Mouse (Mus musculus): Measurements from ENCODE around the gene Spata2l. TPM values are rescaled to one million over a fixed set of nuclear protein-coding genes. Genes with fewer than 3 reads are reported as not detected.
"Not testable (repeated sequence)": the region's sequence is repeated elsewhere in the genome, so short reads cannot be mapped to it uniquely, and the experiment has no call there.

Gene Spata2l
- polyA plus RNA-seq, 1 experiment from 2014 or later, result 7.0 TPM

GRCm38 (mm10) chr8:123215430-123215829 lies 20.6 kb downstream of the Spata2l start:
- Histone ChIP-seq H3K4me2 (ENCODE audit: low read depth, low read length) (no peak overlapping the region), H3K4me1 (ENCODE audit: control insufficient read depth, insufficient read depth, low read length) (peaks cover 14% of the 10 kb centered on the region), H3K27ac (ENCODE audit: low read depth, low read length) (no peak overlapping the region), H3K9ac (replicated peaks; ENCODE audit: low read depth, low read length) (no peak overlapping the region), H3K9me3 (ENCODE audit: control insufficient read depth, low read length) (no peaks in the 10 kb centered on the region), H3K27me3 (ENCODE audit: control insufficient read depth, insufficient read depth, low read length) (no peaks in the 10 kb centered on the region), H3K4me3 (ENCODE audit: low read depth, low read length) (no peak overlapping the region), H3K36me3 (ENCODE audit: control insufficient read depth, insufficient read depth, low read length) (no peaks in the 10 kb centered on the region)
- 84% methylated on average over 3 of the region's 3 CpGs for WGBS
- ATAC-seq (ENCODE audit: low read depth), result no peak

DNA sequence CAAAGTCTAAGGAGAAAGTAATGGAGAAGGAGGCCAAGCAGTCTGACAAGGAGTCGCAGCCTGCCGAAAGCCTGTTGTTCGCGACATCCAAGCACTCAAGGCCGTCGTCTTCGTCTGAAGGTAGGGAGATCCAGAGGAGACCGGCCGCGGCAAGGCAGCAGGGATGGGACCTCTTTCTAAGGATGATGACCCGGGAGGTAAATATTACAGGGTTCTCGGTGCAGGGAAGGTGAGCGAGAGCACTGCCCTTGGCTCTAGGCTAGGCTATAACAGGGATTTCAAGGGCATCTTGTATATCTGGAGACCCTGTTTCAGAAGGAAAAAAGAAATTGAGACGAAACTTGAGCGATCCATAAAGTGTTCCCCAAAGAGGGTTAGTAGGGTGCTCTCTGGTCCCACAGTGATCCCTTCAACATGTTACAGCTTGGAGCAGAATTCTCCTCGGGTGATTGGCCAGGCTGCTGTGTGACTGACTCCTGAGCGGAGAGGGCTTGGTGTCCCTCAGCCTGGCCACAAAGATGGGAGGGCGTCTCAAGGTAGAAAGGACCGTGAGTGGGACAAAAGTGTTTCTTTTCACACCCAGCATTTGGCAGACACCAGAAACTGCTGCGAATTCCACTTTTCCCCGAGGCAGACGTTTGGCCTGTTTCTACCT lies 22.8 kb downstream of the Spata2l start:
- H3K9me3 ChIP-seq (ENCODE audit: control insufficient read depth, low read length), result no peaks in the 10 kb centered on the region
- H3K27me3 ChIP-seq (ENCODE audit: control insufficient read depth, insufficient read depth, low read length), result no peaks in the 10 kb centered on the region
- H3K27ac ChIP-seq (ENCODE audit: low read depth, low read length), result peak overlapping the region; percentile 4; the same call in 1 of the 2 replicates
- H3K36me3 ChIP-seq (ENCODE audit: control insufficient read depth, insufficient read depth, low read length), result peaks cover 18% of the 10 kb centered on the region
- H3K4me1 ChIP-seq (ENCODE audit: control insufficient read depth, insufficient read depth, low read length), result peaks cover 14% of the 10 kb centered on the region
- WGBS, result 19% methylated on average over 22 of the region's 22 CpGs
- peak; percentile 29 for ATAC-seq (ENCODE audit: low read depth)
- H3K4me3 ChIP-seq (ENCODE audit: low read depth, low read length), result peak overlapping the region; percentile 92
- H3K9ac ChIP-seq (replicated peaks; ENCODE audit: low read depth, low read length), result peak overlapping the region; percentile 97
- H3K4me2 ChIP-seq (ENCODE audit: low read depth, low read length), result peak overlapping the region; percentile 71

DNA sequence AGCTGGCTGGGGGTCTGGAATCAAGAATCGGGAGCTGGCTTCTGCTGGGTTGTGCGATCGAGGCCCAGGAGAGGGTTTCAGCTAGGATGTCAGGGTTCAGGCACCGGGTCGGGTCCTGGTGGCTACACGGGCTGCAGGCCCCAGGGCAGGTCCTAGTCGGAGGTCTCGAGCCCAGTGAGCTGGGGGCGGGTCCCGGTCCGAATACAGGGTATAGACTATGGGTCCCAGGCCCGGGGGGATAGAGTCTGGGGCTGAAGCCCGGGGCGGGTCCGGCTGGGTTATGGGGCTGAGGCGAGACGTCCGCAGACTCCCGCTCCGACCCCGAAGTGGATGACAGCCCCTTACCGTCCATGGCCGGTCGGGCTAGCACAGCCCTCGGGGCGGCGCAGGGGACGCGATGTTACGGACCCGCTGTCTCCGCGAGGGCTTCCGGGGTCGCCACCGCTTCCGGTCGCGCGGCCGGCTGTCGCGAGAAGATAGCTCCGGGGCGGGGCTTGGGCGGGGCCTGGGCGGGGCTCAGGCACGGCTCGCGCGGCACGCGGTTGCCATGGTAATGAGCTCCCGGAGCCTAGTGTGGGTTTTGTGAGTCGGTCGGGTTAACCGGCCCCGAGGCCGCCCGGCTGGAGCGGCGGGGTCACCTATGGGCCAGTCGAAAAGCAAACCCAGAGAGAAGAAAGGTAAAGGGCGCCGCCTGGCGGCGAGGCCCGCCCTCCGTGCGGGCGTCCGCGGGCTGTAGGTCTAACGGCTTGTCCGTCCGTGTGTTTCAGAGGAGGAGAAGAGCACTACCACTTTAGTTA lies 23.5 kb downstream of the Spata2l start, which contains the start of the genes Chmp1a and Spata33:
TSS of gene Chmp1a (minus strand) at position 443 of the 797 bp plus-strand sequence.
TSS of gene Spata33 (plus strand) at position 512 of the 797 bp plus-strand sequence.
- Histone ChIP-seq H3K9ac (replicated peaks; ENCODE audit: low read depth, low read length) (peak within 1 kb of the TSS; percentile 97), H3K4me3 (ENCODE audit: low read depth, low read length) (peak within 1 kb of the TSS; percentile 92), H3K4me1 (ENCODE audit: control insufficient read depth, insufficient read depth, low read length) (peaks cover 14% of the 10 kb centered on the region), H3K36me3 (ENCODE audit: control insufficient read depth, insufficient read depth, low read length) (peaks cover 18% of the 10 kb centered on the region), H3K9me3 (ENCODE audit: control insufficient read depth, low read length) (no peaks in the 10 kb centered on the region), H3K27ac (ENCODE audit: low read depth, low read length) (peak within 1 kb of the TSS; percentile 4; the same call in 1 of the 2 replicates), H3K4me2 (ENCODE audit: low read depth, low read length) (peak within 1 kb of the TSS; percentile 71), H3K27me3 (ENCODE audit: control insufficient read depth, insufficient read depth, low read length) (no peaks in the 10 kb centered on the region)
- ATAC-seq (ENCODE audit: low read depth), result peak; percentile 94
- WGBS, result 1% methylated on average over 73 of the region's 76 CpGs

DNA sequence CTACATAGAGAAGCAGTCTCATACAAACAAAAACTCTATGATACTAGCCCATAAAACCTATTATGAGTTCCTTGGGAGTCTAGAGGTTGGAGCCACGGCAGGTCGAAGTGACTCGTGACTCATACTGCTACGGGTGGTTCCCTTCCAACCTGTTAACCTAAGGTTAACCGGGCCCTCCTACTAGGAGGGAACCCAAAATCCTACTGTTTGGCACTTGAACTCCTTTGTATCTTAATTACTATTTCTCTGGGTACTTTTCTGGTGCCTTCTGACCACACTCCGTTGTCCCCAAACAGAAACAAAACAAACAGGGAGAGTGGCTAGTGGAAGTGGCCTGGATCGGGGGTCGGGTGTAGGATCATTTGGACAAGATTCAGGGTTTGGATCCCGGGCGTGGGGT lies 24.2 kb downstream of the Spata2l start:
- Histone ChIP-seq H3K4me2 (ENCODE audit: low read depth, low read length) (peak overlapping the region; percentile 71), H3K4me1 (ENCODE audit: control insufficient read depth, insufficient read depth, low read length) (peaks cover 14% of the 10 kb centered on the region), H3K9me3 (ENCODE audit: control insufficient read depth, low read length) (no peaks in the 10 kb centered on the region), H3K36me3 (ENCODE audit: control insufficient read depth, insufficient read depth, low read length) (peaks cover 24% of the 10 kb centered on the region), H3K27me3 (ENCODE audit: control insufficient read depth, insufficient read depth, low read length) (no peaks in the 10 kb centered on the region), H3K9ac (replicated peaks; ENCODE audit: low read depth, low read length) (peak overlapping the region; percentile 97), H3K4me3 (ENCODE audit: low read depth, low read length) (peak overlapping the region; percentile 92), H3K27ac (ENCODE audit: low read depth, low read length) (no peak overlapping the region)
- WGBS, result 47% methylated on average over 10 of the region's 10 CpGs
- ATAC-seq (ENCODE audit: low read depth), result no peak

DNA sequence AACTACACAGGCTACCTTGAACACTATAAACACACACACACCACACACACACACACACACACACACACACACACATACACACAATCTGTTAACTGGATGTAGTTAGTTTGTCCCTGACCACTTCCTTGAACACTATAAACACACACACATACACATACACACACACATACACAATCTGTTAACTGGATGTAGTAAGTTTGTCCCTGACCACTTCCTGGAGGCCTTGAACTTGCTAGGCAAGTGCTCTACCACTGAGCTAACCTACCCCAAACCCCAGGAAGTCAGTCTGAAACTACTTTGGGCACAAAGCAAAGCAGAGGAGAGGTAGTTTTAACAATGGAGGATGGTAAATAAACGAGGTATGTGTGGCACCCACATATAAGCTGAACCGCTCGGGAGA lies 32.5 kb downstream of the Spata2l start:
- Histone ChIP-seq H3K9me3 (ENCODE audit: control insufficient read depth, low read length) (no peaks in the 10 kb centered on the region), H3K27ac (ENCODE audit: low read depth, low read length) (no peak overlapping the region), H3K4me2 (ENCODE audit: low read depth, low read length) (no peak overlapping the region), H3K4me3 (ENCODE audit: low read depth, low read length) (no peak overlapping the region), H3K36me3 (ENCODE audit: control insufficient read depth, insufficient read depth, low read length) (peaks cover 16% of the 10 kb centered on the region), H3K27me3 (ENCODE audit: control insufficient read depth, insufficient read depth, low read length) (no peaks in the 10 kb centered on the region), H3K4me1 (ENCODE audit: control insufficient read depth, insufficient read depth, low read length) (no peaks in the 10 kb centered on the region), H3K9ac (replicated peaks; ENCODE audit: low read depth, low read length) (no peak overlapping the region)
- 89% methylated on average over 3 of the region's 3 CpGs for WGBS
- ATAC-seq (ENCODE audit: low read depth), result no peak

- Histone ChIP-seq H3K27me3 (ENCODE audit: control insufficient read depth, insufficient read depth, low read length) (no peaks in the 10 kb centered on the region), H3K4me2 (ENCODE audit: low read depth, low read length) (no peak overlapping the region), H3K4me3 (ENCODE audit: low read depth, low read length) (no peak overlapping the region), H3K4me1 (ENCODE audit: control insufficient read depth, insufficient read depth, low read length) (no peaks in the 10 kb centered on the region), H3K36me3 (ENCODE audit: control insufficient read depth, insufficient read depth, low read length) (peaks cover 11% of the 10 kb centered on the region), H3K27ac (ENCODE audit: low read depth, low read length) (no peak overlapping the region), H3K9me3 (ENCODE audit: control insufficient read depth, low read length) (no peaks in the 10 kb centered on the region), H3K9ac (replicated peaks; ENCODE audit: low read depth, low read length) (no peak overlapping the region)
- peak; percentile 11; the same call in 1 of the 2 replicates for ATAC-seq (ENCODE audit: low read depth)
- WGBS, result 20% methylated on average over 5 of the region's 5 CpGs
These were observed 33.7 kb downstream of the Spata2l start for GRCm38 (mm10) chr8:123202288-123202687.

- H3K4me2 ChIP-seq (ENCODE audit: low read depth, low read length), result no peak overlapping the region
- no peak overlapping the region for H3K4me3 ChIP-seq (ENCODE audit: low read depth, low read length)
- H3K27ac ChIP-seq (ENCODE audit: low read depth, low read length), result no peak overlapping the region
- WGBS, result 75% methylated on average over 14 of the region's 14 CpGs
- no peaks in the 10 kb centered on the region for H3K36me3 ChIP-seq (ENCODE audit: control insufficient read depth, insufficient read depth, low read length)
- ATAC-seq (ENCODE audit: low read depth), result no peak
- H3K9me3 ChIP-seq (ENCODE audit: control insufficient read depth, low read length), result no peaks in the 10 kb centered on the region
- no peak overlapping the region for H3K9ac ChIP-seq (replicated peaks; ENCODE audit: low read depth, low read length)
- H3K27me3 ChIP-seq (ENCODE audit: control insufficient read depth, insufficient read depth, low read length), result no peaks in the 10 kb centered on the region
- no peaks in the 10 kb centered on the region for H3K4me1 ChIP-seq (ENCODE audit: control insufficient read depth, insufficient read depth, low read length)
These were observed 36.2 kb downstream of the Spata2l start for GRCm38 (mm10) chr8:123199864-123200263.

DNA sequence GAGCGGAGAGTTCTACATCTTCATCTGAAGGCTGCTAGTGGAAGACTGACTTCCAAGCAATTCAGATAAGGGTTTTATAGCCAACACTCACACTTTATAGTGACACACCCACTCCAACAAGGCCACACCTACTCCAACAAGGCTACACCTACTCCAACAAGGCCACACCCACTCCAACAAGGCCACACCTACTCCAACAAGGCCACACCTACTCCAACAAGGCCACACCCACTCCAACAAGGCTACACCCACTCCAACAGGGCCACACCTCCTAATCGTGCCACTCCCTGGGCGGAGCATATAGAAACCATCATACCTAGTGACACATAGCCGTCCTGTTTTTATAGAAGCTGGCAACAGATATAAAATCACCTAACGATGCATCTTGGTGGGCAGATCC lies 39.0 kb downstream of the Spata2l start:
- 71% methylated on average over 5 of the region's 5 CpGs for WGBS
- H3K9ac ChIP-seq (replicated peaks; ENCODE audit: low read depth, low read length); H3K9me3 ChIP-seq (ENCODE audit: control insufficient read depth, low read length); H3K27ac ChIP-seq (ENCODE audit: low read depth, low read length); H3K4me1 ChIP-seq (ENCODE audit: control insufficient read depth, insufficient read depth, low read length); H3K36me3 ChIP-seq (ENCODE audit: control insufficient read depth, insufficient read depth, low read length); H3K4me2 ChIP-seq (ENCODE audit: low read depth, low read length); H3K27me3 ChIP-seq (ENCODE audit: control insufficient read depth, insufficient read depth, low read length); ATAC-seq (ENCODE audit: low read depth); H3K4me3 ChIP-seq (ENCODE audit: low read depth, low read length): not testable (repeated sequence)

GRCm38 (mm10) chr8:123193771-123194170 lies 42.3 kb downstream of the Spata2l start:
- no peak overlapping the region for H3K9ac ChIP-seq (replicated peaks; ENCODE audit: low read depth, low read length)
- H3K27me3 ChIP-seq (ENCODE audit: control insufficient read depth, insufficient read depth, low read length), result no peaks in the 10 kb centered on the region
- H3K27ac ChIP-seq (ENCODE audit: low read depth, low read length), result no peak overlapping the region
- WGBS, result 72% methylated on average over 9 of the region's 9 CpGs
- no peaks in the 10 kb centered on the region; the same call in 1 of the 2 replicates for H3K4me1 ChIP-seq (ENCODE audit: control insufficient read depth, insufficient read depth, low read length)
- H3K9me3 ChIP-seq (ENCODE audit: control insufficient read depth, low read length), result no peaks in the 10 kb centered on the region
- H3K36me3 ChIP-seq (ENCODE audit: control insufficient read depth, insufficient read depth, low read length), result no peaks in the 10 kb centered on the region
- H3K4me2 ChIP-seq (ENCODE audit: low read depth, low read length), result no peak overlapping the region
- ATAC-seq (ENCODE audit: low read depth), result no peak
- H3K4me3 ChIP-seq (ENCODE audit: low read depth, low read length), result no peak overlapping the region
